Mouse (Mus musculus): ENCODE measurements around the gene Rhbdf2. TPM values are rescaled to one million over a fixed set of nuclear protein-coding genes. Genes with fewer than 3 reads are reported as not detected.

Gene Rhbdf2
- polyA plus RNA-seq (2014; fragmentation: Illumina TruSeq; extraction: RNeasy Lipid Tissue Mini Kit (QIAGEN cat#74804); ENCODE audit: low read depth, low replicate concordance), result 9.1 TPM

GRCm38 (mm10) chr11:116626299-116627071, at the start of gene Rhbdf2:
Gene Rhbdf2 (minus strand): TSS chr11:116627019.

DNA sequence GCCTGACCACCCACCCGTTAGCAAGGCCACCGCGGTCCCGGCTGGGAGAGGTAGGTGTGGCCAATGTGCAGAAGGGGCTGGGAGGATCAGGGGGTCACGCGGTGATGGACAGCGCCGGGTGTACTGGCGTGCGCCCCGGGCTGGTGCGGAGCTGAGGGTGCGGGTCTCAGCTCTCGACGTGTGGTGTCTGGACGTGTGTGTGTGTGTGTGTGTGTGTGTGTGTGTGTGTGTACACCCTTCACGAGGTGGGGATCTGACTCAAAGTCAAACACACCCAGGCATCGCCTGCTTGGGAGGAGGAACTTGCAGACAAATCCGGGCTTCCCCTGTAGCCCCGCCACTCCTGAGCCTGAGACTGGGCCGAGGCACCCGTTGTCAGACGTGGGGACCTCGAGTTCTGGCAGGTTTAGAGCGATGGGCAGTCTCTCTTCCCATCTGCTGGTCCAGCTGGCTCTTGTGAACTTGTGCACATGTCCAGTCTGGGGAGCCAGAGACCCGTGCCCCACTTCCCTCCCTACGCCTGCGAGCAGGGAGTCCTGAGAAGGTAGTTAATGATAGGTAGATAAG, 27.5 kb upstream of the Rhbdf2 start, which contains the start of gene Cygb:
Cygb (minus strand) TSS at position 59 of the 567 bp plus-strand sequence.

GRCm38 (mm10) chr11:116653234-116653633, 26.4 kb upstream of the Rhbdf2 start, which contains the start of gene Prcd:
Gene Prcd (plus strand): TSS chr11:116653534.

DNA sequence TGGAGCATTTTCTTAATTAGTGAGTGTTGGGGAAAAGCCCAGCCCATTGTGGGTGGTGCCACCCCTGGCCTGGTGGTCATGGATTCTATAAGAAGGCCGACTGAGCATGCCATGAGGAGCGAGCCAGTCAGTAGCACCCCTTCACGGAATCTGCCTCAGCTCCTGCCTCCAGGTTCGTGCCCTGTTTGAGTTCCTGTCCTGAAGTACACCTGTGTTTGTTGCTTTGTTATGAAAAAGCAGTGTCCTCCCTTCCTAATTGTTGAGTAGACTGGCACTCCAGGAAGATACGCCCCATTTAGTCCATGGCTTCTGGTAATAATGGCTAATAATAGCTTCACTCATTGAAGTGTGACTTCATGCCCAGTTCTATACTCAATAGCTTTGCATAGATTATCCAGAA, 40.5 kb downstream of the Rhbdf2 start, which contains the start of gene Aanat:
Aanat (plus strand) TSS at position 123 of the 400 bp plus-strand sequence.

GRCm38 (mm10) chr11:116581376-116581814, 45.4 kb downstream of the Rhbdf2 start, which contains the start of gene Ube2o:
Gene Ube2o (minus strand): TSS chr11:116581447.

Other genes starting within 250 kb of the Rhbdf2 start
- gene Rnf157, start 214.0 kb downstream of the Rhbdf2 start, polyA plus RNA-seq (2014; fragmentation: Illumina TruSeq; extraction: RNeasy Lipid Tissue Mini Kit (QIAGEN cat#74804); ENCODE audit: low read depth, low replicate concordance), result 4.7 TPM
- 29.6 TPM for gene Ubald2, start 192.9 kb downstream of the Rhbdf2 start, polyA plus RNA-seq (2014; fragmentation: Illumina TruSeq; extraction: RNeasy Lipid Tissue Mini Kit (QIAGEN cat#74804); ENCODE audit: low read depth, low replicate concordance)
- gene Qrich2, start 160.8 kb downstream of the Rhbdf2 start, polyA plus RNA-seq (2014; fragmentation: Illumina TruSeq; extraction: RNeasy Lipid Tissue Mini Kit (QIAGEN cat#74804); ENCODE audit: low read depth, low replicate concordance), result not detected
- gene Prpsap1, start 132.8 kb downstream of the Rhbdf2 start, polyA plus RNA-seq (2014; fragmentation: Illumina TruSeq; extraction: RNeasy Lipid Tissue Mini Kit (QIAGEN cat#74804); ENCODE audit: low read depth, low replicate concordance), result 29.6 TPM
- 1.5 TPM for gene Sphk1, start 96.1 kb downstream of the Rhbdf2 start, polyA plus RNA-seq (2014; fragmentation: Illumina TruSeq; extraction: RNeasy Lipid Tissue Mini Kit (QIAGEN cat#74804); ENCODE audit: low read depth, low replicate concordance)
- gene Ube2o, start 45.6 kb downstream of the Rhbdf2 start, polyA plus RNA-seq (2014; fragmentation: Illumina TruSeq; extraction: RNeasy Lipid Tissue Mini Kit (QIAGEN cat#74804); ENCODE audit: low read depth, low replicate concordance), result 19.6 TPM
- not detected for gene Aanat, start 40.6 kb downstream of the Rhbdf2 start, polyA plus RNA-seq (2014; fragmentation: Illumina TruSeq; extraction: RNeasy Lipid Tissue Mini Kit (QIAGEN cat#74804); ENCODE audit: low read depth, low replicate concordance)
- 1.2 TPM for gene Prcd, start 26.5 kb upstream of the Rhbdf2 start, polyA plus RNA-seq (2014; fragmentation: Illumina TruSeq; extraction: RNeasy Lipid Tissue Mini Kit (QIAGEN cat#74804); ENCODE audit: low read depth, low replicate concordance)
- 42.8 TPM for gene Cygb, start 27.3 kb upstream of the Rhbdf2 start, polyA plus RNA-seq (2014; fragmentation: Illumina TruSeq; extraction: RNeasy Lipid Tissue Mini Kit (QIAGEN cat#74804); ENCODE audit: low read depth, low replicate concordance)
- not detected for gene St6galnac1, start 148.5 kb upstream of the Rhbdf2 start, polyA plus RNA-seq (2014; fragmentation: Illumina TruSeq; extraction: RNeasy Lipid Tissue Mini Kit (QIAGEN cat#74804); ENCODE audit: low read depth, low replicate concordance)
- 16.1 TPM for gene Mxra7, start 201.0 kb upstream of the Rhbdf2 start, polyA plus RNA-seq (2014; fragmentation: Illumina TruSeq; extraction: RNeasy Lipid Tissue Mini Kit (QIAGEN cat#74804); ENCODE audit: low read depth, low replicate concordance)
- gene Mettl23, start 216.3 kb upstream of the Rhbdf2 start, polyA plus RNA-seq (2014; fragmentation: Illumina TruSeq; extraction: RNeasy Lipid Tissue Mini Kit (QIAGEN cat#74804); ENCODE audit: low read depth, low replicate concordance), result 49.2 TPM
- gene Jmjd6, start 216.4 kb upstream of the Rhbdf2 start, polyA plus RNA-seq (2014; fragmentation: Illumina TruSeq; extraction: RNeasy Lipid Tissue Mini Kit (QIAGEN cat#74804); ENCODE audit: low read depth, low replicate concordance), result 47.9 TPM
- 22.6 TPM for gene Mfsd11, start 225.4 kb upstream of the Rhbdf2 start, polyA plus RNA-seq (2014; fragmentation: Illumina TruSeq; extraction: RNeasy Lipid Tissue Mini Kit (QIAGEN cat#74804); ENCODE audit: low read depth, low replicate concordance)
- gene Srsf2, start 226.1 kb upstream of the Rhbdf2 start, polyA plus RNA-seq (2014; fragmentation: Illumina TruSeq; extraction: RNeasy Lipid Tissue Mini Kit (QIAGEN cat#74804); ENCODE audit: low read depth, low replicate concordance), result 164 TPM